Mouse (Mus musculus) cortical plate, adult 2 months (tissue): Measurements from ENCODE around the gene Dcn.

Experiments used
- CTCF ChIP-seq: fragments of 200-500 bp; IDR thresholded peaks from 2 replicates; pipeline ENCODE4 v1.5.1; 2011; ENCODE audit warnings: mild to moderate bottlenecking, control low read depth, low read length; ENCODE audit not compliant: insufficient read depth; ENCODE audit errors: extremely low read depth
- POLR2A ChIP-seq: fragments of 200-500 bp; IDR thresholded peaks from 2 replicates; pipeline ENCODE4 v1.6.1; 2011; ENCODE audit warnings: mild to moderate bottlenecking, low read length, control low read depth; ENCODE audit not compliant: insufficient read depth; ENCODE audit errors: extremely low read depth

GRCm38 (mm10) chr10:97442300-97442699 is 37.1 kb upstream of the Dcn start:
- TF ChIP-seq CTCF, result no peak
- TF ChIP-seq POLR2A, result no peak
